Mouse (Mus musculus) cortical plate, adult 2 months (tissue): ENCODE measurements around the gene Gm45062.

Source experiments
- CTCF ChIP-seq: fragments of 200-500 bp; IDR thresholded peaks from 2 replicates; pipeline ENCODE4 v1.5.1; 2011; ENCODE audit warnings: mild to moderate bottlenecking, control low read depth, low read length; ENCODE audit not compliant: insufficient read depth; ENCODE audit errors: extremely low read depth
- POLR2A ChIP-seq: fragments of 200-500 bp; IDR thresholded peaks from 2 replicates; pipeline ENCODE4 v1.6.1; 2011; ENCODE audit warnings: mild to moderate bottlenecking, low read length, control low read depth; ENCODE audit not compliant: insufficient read depth; ENCODE audit errors: extremely low read depth

DNA sequence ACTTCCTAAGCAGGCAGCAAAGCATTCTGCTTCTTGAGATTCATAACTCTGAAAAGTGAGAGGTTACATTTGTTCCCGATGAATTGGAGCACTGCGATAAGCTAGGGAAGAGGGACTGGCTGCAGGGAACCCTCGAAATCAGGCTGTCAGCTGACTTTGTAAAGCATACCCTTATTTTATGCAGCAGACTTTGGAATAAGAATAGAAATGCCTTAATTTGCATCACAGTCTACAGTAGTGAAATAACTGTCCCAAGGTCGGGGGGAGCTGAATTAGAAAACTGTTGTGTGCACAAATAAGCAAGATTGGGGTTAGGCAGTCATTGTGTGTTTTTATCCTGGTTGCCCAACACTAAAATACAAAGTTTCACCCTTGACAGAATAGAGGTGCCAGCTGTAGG lies 94.2 kb downstream of the Gm45062 start:
- TF ChIP-seq CTCF (no peak), POLR2A (no peak)
